Mouse (Mus musculus): ENCODE data around the gene Dock10. TPM values are rescaled to one million over a fixed set of nuclear protein-coding genes. Genes with fewer than 3 reads are reported as not detected.
"Not testable (repeated sequence)": the region's sequence is repeated elsewhere in the genome, so short reads cannot be mapped to it uniquely, and the experiment has no call there.

Dock10 gene
- total RNA-seq (2021): 1 to 10 TPM; 2.4 to 2.5 TPM
- long read RNA-seq, experiment 1: 0 reads
- long read RNA-seq, experiment 2, partial matches to known transcripts: 0 of 1 reads
- long read RNA-seq, experiment 2, other reads (novel, unspliced or antisense): 1 of 1 reads

GRCm38 (mm10) chr1:80757977-80758797 lies at the start of gene Dock10:
Gene Dock10 (minus strand): TSS chr1:80758527.
- DNase-seq (ENCODE audit: low spot score): no peak

GRCm38 (mm10) chr1:80806835-80807398 lies 48.6 kb upstream of the Dock10 start:
- DNase-seq (ENCODE audit: low spot score): no peak

DNA sequence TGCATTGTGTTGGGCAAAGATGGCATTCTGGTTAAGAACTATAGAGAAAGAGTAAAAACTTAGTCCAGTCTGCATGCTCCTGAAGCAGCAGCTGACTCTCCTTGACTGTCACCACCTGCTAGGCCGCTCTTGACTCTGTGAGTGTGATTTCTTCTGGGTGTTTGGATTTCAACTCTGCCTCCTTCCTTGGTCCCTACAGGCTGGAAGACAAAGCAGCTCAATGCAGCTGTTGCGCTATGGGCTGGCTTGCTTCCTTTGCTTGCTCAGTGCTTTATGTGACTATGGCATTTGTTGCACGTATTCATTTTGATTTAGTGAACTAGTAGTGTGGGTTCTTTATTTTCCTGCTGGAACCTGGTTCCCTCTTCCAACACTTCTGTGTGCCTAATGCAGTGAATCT lies 43.7 kb upstream of the Dock10 start:
- DNase-seq (ENCODE audit: low spot score): no peak

- no peak for DNase-seq (ENCODE audit: low spot score)
These were observed 26.9 kb upstream of the Dock10 start for GRCm38 (mm10) chr1:80785066-80785779.

GRCm38 (mm10) chr1:80784155-80784554 lies 25.8 kb upstream of the Dock10 start:
- DNase-seq (ENCODE audit: low spot score): no peak

DNA sequence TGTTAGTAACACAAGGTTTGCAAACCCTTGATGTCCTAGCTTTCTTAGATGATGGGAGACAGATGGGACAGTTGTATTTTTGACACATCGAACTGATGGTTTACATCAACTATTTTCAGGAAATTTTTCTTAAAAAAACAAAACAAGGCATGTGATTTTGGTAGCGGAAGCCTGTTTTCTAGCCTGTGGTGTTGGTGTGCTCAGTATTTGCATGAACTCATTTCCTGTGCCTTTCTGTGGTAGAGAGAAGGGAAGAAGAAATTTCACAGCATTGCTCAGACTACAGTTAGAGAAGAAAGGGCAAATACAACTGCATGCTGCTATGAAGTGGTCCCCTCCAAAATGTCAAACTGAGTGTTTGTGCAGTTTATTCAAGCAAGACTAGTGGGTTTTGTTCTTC lies 7.2 kb upstream of the Dock10 start:
- DNase-seq (ENCODE audit: low spot score): no peak

GRCm38 (mm10) chr1:80763042-80763950 lies 5.0 kb upstream of the Dock10 start:
- no peak for DNase-seq (ENCODE audit: low spot score)

DNA sequence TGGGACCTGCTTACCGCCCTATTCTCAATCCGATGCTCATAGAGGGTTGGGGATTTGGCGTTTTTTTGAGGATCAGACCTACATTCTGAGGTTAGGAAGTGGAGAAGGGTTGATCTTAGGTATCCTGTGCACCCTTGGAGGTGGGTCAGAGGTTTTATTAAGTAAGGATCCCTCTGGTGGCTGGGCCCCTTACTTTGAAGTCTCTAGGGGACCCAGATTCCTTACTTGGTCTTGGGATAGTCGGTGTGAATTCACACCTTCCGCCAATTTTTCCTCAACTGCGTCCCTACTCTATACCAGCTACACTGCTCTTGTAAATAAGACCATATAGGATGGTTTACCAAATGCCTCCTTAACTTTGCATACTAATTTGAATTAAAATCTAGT lies 464 bp upstream of the Dock10 start:
- DNase-seq (ENCODE audit: low spot score): no peak

- no peak for DNase-seq (ENCODE audit: low spot score)
These were observed 714 bp downstream of the Dock10 start for GRCm38 (mm10) chr1:80757650-80757976.

- DNase-seq (ENCODE audit: low spot score): peak; percentile 4
These were observed 1.3 kb downstream of the Dock10 start for GRCm38 (mm10) chr1:80756824-80757649.

DNA sequence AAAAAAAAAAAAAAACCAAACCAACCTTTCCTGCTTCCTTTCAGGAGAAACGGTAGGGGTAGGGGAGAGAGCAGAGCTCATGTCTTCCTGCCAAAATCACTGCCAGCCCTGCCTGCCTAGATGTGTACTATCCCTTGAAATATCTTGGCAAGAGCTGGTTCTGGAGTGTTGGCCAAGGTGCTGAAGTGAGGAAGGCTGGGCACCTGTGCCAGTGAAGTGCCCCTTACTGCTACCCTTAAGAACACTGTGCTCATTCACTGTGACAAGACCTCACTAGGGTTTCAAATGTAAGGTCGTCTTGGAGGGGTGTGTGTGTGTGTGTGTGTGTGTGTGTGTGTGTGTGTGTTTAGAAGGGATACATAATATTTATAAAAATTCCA lies 2.3 kb downstream of the Dock10 start:
- DNase-seq (ENCODE audit: low spot score): no peak

GRCm38 (mm10) chr1:80755296-80756059 lies 2.8 kb downstream of the Dock10 start:
- no peak for DNase-seq (ENCODE audit: low spot score)

GRCm38 (mm10) chr1:80749122-80749521 lies 9.2 kb downstream of the Dock10 start:
- DNase-seq (ENCODE audit: low spot score): not testable (repeated sequence)

DNA sequence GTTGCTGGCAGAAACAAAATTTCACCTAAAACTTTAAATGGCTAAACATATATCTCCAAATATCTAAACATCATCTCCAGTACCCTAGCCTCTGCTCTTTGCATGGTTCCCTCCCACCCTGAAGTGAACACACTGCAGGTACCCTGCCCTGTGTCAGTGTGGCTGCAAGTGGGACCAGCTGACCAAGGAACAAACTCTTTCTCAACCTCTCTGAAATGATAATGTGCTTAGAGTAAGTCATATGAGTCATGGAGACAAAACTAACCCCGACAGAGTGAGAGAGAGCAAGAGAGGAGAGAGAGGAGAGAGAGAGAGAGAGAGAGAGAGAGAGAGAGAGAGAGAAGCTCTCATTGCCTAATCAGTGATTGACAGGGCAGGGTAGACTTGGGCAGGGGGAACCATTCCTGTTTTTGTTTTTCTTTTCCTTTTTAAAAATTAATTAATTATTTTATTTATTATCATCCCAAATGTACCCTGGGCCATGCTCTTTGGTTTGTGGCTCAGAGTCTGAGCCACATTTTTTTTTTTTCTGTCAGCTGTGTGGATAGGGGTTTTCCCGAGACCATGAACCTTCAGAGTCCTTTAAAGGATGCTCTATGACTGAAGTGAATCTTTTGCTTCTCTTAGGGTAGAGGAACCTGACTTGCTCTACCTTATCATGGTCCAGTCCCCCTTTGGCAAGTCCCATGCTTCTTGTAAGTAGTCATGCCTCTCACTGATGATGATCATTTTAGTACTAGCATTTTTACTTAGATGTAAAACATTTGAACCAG lies 11.4 kb downstream of the Dock10 start:
- no peak for DNase-seq (ENCODE audit: low spot score)

DNA sequence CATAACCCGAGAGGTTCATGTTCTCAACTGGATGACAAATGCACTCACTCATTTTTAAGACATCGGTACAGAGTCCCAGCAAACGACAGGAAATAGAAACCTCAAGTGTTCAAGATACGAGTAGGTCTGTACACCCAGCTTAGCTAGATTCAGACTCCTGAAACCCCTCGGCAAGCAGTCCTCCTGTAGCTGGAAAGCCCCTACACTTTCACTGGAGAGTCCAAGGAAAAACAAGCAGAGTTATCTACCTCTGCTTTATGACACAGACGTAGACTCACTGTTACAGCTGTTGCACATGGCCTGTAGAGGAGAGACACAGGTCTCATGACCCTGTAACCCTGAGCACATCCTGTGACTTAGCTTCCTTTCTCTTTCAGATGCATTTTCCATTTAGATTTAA lies 12.1 kb downstream of the Dock10 start:
- no peak for DNase-seq (ENCODE audit: low spot score)

DNA sequence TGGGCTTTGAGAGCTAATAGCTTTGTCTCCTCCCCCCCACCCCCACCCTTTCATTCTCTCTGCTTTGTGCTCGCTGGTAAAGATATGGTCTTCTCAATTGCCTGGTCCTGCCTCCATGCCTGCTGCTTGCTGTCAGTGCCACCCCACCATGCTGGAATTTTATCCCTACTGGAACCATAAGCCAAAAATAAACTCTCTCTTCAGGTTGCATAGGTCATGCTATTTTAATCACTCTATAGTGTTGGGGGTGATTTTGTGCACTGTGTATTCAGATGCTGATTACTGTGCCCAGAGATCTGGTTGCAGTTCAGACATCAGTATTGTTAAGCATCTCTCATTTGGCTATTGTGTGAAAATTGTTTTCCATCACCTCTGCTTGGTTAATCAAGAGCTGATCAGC lies 18.9 kb downstream of the Dock10 start:
- DNase-seq (ENCODE audit: low spot score): no peak

DNA sequence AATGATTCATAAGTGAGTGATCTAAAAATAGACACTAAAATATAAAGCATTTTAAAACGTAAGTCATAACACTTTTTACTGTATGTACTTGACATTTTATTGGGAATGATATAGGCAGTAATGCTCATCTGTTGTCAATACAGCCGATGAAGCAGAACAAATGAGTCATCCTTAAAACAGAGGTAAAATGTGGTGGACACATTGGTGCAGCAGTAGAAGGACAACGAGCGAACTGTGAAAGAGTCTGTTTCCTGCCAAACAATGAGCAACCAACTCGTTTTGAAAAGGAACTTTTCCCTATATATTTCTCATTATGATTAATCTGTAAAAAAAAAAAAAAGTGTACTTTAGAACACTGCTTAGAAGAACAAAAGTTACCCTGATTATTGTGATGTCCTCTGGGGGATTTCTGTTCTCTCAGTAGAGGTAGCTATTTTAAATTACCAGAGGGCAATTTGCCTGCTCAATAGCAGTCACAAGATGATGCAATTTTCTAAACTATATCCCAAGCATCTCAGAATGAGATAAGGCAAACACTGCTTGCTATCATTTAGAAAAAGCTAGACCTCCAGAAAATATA lies 20.4 kb downstream of the Dock10 start:
- no peak for DNase-seq (ENCODE audit: low spot score)

- DNase-seq (ENCODE audit: low spot score): no peak
These were observed 27.7 kb downstream of the Dock10 start for GRCm38 (mm10) chr1:80730582-80730981.

GRCm38 (mm10) chr1:80730174-80730573 lies 28.2 kb downstream of the Dock10 start:
- no peak for DNase-seq (ENCODE audit: low spot score)

All from gastrocnemius, adult 18-20 months (tissue).